Mouse (Mus musculus) heart, embryonic 10.5 days (tissue): ENCODE results near the gene Aldh18a1. TPM values are rescaled to one million over a fixed set of nuclear protein-coding genes. Genes with fewer than 3 reads are reported as not detected.

Experiments
- DNase-seq: peaks from one replicate; pipeline ENCODE4 v3.0.0-alpha.2; 2017; ENCODE audit warnings: low spot score
- H3K27ac ChIP-seq: fragments of 300-500 bp; sonication (generic); 2 replicates; pipeline ENCODE4 v1.5.1; 2016; ENCODE audit warnings: mild to moderate bottlenecking
- H3K27me3 ChIP-seq: fragments of 300-500 bp; sonication (generic); 2 replicates; pipeline ENCODE4 v1.6.1; 2016; ENCODE audit warnings: mild to moderate bottlenecking; ENCODE audit not compliant: poor library complexity, insufficient read depth, severe bottlenecking
- H3K36me3 ChIP-seq: fragments of 300-500 bp; sonication (generic); 2 replicates; pipeline ENCODE4 v1.6.1; 2016; ENCODE audit warnings: mild to moderate bottlenecking, moderate library complexity
- H3K4me1 ChIP-seq: fragments of 300-500 bp; sonication (generic); 2 replicates; pipeline ENCODE4 v1.6.1; 2016; ENCODE audit warnings: mild to moderate bottlenecking
- H3K4me3 ChIP-seq: fragments of 300-500 bp; sonication (generic); 2 replicates; pipeline ENCODE4 v1.5.1; 2016; ENCODE audit warnings: mild to moderate bottlenecking, moderate library complexity
- H3K9me3 ChIP-seq: fragments of 300-500 bp; sonication (generic); 2 replicates; pipeline ENCODE4 v1.6.1; 2016; ENCODE audit warnings: mild to moderate bottlenecking, moderate library complexity
- WGBS: fragments of 180-500 bp; shearing (Covaris S2); methylation state at CpG from one replicate; pipeline ENCODE4 v1.1.7; 2016; 5-methylcytosine and 5-hydroxymethylcytosine counted together
- polyA plus RNA-seq: library from polyadenylated mRNA; unstranded; fragments of >200 nt; fragmentation: Nextera tagmentation; extraction: Ambion mirVana; gene quantifications from 2 replicates; pipeline ENCODE4 v1.2.1, GENCODE M21; 2016

The Aldh18a1 gene
- polyA plus RNA-seq, 1 experiment from 2014 or later = 66.2 TPM

GRCm38 (mm10) chr19:40544856-40545255 is 43.4 kb downstream of the Aldh18a1 start:
- DNase-seq = peak; percentile 83
- Histone ChIP-seq H3K4me3 (no peak overlapping the region), H3K27me3 (peaks cover 5% of the 10 kb centered on the region; the same call in 1 of the 2 replicates), H3K36me3 (0 out of 2 replicates have a peak, but pooled peaks cover 2% of the 10 kb centered on the region), H3K4me1 (peaks cover 14% of the 10 kb centered on the region), H3K27ac (no peak overlapping the region), H3K9me3 (no peaks in the 10 kb centered on the region)
- WGBS = 8% methylated on average over 3 of the region's 3 CpGs

DNA sequence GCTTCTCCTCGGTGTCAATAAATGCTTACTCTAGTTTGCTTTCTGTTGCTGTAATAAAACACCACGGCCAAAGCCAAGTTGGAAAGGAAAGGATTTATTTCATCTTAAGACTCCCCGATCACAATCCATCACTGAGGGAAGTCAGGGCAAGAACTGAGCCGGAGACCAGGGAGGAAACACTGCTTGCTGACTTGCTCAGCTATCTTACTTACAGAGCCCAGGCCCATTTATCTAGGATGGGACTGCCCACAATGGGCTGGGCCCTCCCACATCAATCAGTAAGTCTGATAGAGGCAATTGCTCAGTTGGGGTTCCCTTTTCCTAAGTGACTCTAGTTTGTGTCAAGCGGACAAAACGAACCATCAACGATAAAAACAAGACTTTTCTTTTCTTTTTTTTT is 45.5 kb downstream of the Aldh18a1 start:
- no peaks in the 10 kb centered on the region for H3K9me3 ChIP-seq
- no peaks in the 10 kb centered on the region for H3K4me1 ChIP-seq
- no peak overlapping the region for H3K4me3 ChIP-seq
- 63% methylated on average over 7 of the region's 7 CpGs for WGBS
- H3K27ac ChIP-seq = no peak overlapping the region
- 0 out of 2 replicates have a peak, but pooled peaks cover 2% of the 10 kb centered on the region for H3K36me3 ChIP-seq
- no peak for DNase-seq
- H3K27me3 ChIP-seq = peaks cover 5% of the 10 kb centered on the region; the same call in 1 of the 2 replicates

DNA sequence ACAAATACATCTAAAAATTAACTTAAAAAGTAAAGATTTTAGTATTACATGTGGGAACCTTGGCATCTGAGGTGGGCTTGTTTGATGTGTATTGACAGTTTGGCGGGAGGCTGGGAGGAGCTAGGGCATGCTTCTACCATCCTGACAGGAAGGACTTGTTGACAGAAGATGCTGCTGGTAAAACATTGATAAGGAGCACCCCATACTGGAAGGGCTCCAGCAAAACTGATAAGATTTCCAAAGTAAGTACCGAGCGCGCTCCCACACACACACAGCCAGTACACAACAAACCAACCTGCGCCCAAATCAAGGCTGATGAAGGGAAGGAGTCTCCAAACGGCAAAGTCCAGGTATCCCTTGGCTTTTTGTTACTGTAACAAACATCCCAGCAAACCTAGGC is 51.7 kb downstream of the Aldh18a1 start:
- DNase-seq = no peak
- Histone ChIP-seq H3K27me3 (no peaks in the 10 kb centered on the region), H3K36me3 (0 out of 2 replicates have a peak, but pooled peaks cover 2% of the 10 kb centered on the region), H3K4me1 (peaks cover 12% of the 10 kb centered on the region), H3K9me3 (no peaks in the 10 kb centered on the region), H3K27ac (no peak overlapping the region), H3K4me3 (no peak overlapping the region)
- 22% methylated on average over 6 of the region's 6 CpGs for WGBS

DNA sequence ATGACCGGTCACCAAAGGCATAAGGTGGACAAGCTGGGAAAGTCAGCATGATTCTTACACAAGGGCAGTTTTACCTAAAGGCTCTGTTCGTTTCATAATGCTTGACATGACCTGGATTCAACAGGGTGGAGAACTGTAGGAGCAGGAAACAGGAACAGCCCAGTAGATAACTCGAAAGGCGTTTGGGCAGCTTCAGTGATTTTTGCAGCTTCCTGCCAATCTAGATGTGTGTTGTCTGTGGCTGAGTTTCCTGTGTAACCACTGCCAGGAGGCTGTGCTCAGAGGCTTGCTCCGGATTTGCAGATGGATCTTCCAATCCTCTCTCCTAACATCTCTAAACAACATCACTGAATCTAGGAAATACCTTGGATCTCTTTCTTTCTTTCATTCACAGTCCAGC is 55.7 kb downstream of the Aldh18a1 start:
- H3K4me1 ChIP-seq = peaks cover 12% of the 10 kb centered on the region
- H3K4me3 ChIP-seq = no peak overlapping the region
- no peak overlapping the region for H3K27ac ChIP-seq
- no peak for DNase-seq
- no peaks in the 10 kb centered on the region for H3K27me3 ChIP-seq
- no peaks in the 10 kb centered on the region for H3K36me3 ChIP-seq
- 73% methylated on average over 5 of the region's 5 CpGs for WGBS
- H3K9me3 ChIP-seq = no peaks in the 10 kb centered on the region

- Histone ChIP-seq H3K36me3 (no peaks in the 10 kb centered on the region), H3K27ac (no peak overlapping the region), H3K27me3 (no peaks in the 10 kb centered on the region), H3K4me3 (no peak overlapping the region), H3K9me3 (no peaks in the 10 kb centered on the region), H3K4me1 (no peaks in the 10 kb centered on the region)
- DNase-seq = no peak
- WGBS = 69% methylated on average over 2 of the region's 2 CpGs
Observed at GRCm38 (mm10) chr19:40530323-40530722, 57.9 kb downstream of the Aldh18a1 start.

GRCm38 (mm10) chr19:40528254-40528653 is 60.0 kb downstream of the Aldh18a1 start:
- no peaks in the 10 kb centered on the region for H3K27me3 ChIP-seq
- H3K36me3 ChIP-seq = no peaks in the 10 kb centered on the region
- no peak for DNase-seq
- no peaks in the 10 kb centered on the region for H3K9me3 ChIP-seq
- H3K4me3 ChIP-seq = no peak overlapping the region
- H3K27ac ChIP-seq = no peak overlapping the region
- H3K4me1 ChIP-seq = no peaks in the 10 kb centered on the region

DNA sequence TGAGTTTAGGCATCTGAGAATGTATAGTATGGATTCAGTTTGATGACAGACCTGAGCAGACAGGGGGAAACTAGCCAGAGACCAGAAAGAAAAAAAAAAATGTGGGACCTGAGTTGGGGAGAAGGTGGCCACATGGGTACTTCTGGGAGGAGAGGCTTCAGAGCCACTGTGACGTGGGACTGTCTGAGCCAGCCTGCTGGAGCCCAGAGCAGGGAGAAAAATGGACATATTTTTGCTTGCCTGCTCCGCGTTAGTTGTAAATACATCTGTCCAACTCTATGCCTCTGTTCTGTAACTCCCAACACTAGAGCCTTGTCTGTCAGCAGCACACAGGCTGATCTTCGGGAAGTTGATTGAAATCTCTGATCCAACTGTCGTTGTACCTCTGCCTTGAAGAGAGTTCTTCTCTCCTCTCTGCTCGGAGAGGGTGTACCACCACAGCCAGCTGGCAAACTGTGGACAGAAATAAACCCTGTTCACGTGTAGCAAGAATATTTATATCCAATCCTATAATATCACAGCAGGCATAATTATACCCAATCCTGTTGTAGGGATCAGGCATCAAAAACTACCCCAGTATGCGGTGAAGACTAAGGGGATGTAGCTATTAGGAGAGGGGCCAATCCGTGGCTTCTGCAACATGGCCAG is 61.8 kb downstream of the Aldh18a1 start:
- H3K36me3 ChIP-seq = no peaks in the 10 kb centered on the region
- 67% methylated on average over 9 of the region's 9 CpGs for WGBS
- no peak overlapping the region for H3K27ac ChIP-seq

GRCm38 (mm10) chr19:40523431-40524005 is 64.7 kb downstream of the Aldh18a1 start:
- H3K27ac ChIP-seq = no peak overlapping the region
- no peaks in the 10 kb centered on the region for H3K36me3 ChIP-seq
- 80% methylated on average over 8 of the region's 8 CpGs for WGBS
- H3K4me3 ChIP-seq = no peak overlapping the region
- no peak for DNase-seq
- H3K9me3 ChIP-seq = no peaks in the 10 kb centered on the region
- no peaks in the 10 kb centered on the region for H3K27me3 ChIP-seq
- H3K4me1 ChIP-seq = peaks cover 16% of the 10 kb centered on the region

More for the DNA sequence above, 61.8 kb downstream of the Aldh18a1 start:
- Histone ChIP-seq H3K27me3 (no peaks in the 10 kb centered on the region), H3K4me3 (no peak overlapping the region), H3K4me1 (no peaks in the 10 kb centered on the region), H3K9me3 (no peaks in the 10 kb centered on the region)
- DNase-seq = no peak

DNA sequence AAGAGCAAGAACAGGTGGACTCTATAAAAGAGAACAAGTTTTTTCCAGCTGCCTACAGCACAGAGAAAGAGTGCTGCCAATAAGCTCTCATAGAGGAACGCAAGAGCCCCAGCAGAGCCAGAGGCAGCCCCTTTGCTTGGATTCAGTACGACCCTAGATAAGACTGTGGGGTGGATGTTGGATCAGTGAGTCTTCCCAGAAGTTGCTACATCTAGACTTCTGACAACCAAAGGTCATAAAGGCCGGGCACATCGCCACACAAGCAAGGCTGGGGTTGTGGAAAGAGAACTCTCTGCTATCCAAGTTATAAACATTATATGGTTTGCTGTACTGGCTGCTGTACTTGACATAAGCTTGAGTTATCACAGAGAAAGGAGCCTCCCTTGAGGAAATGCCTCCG is 67.9 kb downstream of the Aldh18a1 start:
- Histone ChIP-seq H3K4me1 (peaks cover 16% of the 10 kb centered on the region), H3K27ac (no peak overlapping the region), H3K36me3 (no peaks in the 10 kb centered on the region), H3K4me3 (no peak overlapping the region), H3K9me3 (no peaks in the 10 kb centered on the region), H3K27me3 (no peaks in the 10 kb centered on the region)
- WGBS = 72% methylated on average over 5 of the region's 5 CpGs
- DNase-seq = no peak

- no peaks in the 10 kb centered on the region for H3K27me3 ChIP-seq
- H3K27ac ChIP-seq = no peak overlapping the region
- H3K9me3 ChIP-seq = no peaks in the 10 kb centered on the region
- 50% methylated on average over 1 of the region's 1 CpGs for WGBS
- H3K4me1 ChIP-seq = peaks cover 16% of the 10 kb centered on the region
- H3K4me3 ChIP-seq = no peak overlapping the region
- H3K36me3 ChIP-seq = no peaks in the 10 kb centered on the region
- DNase-seq = no peak
Observed at GRCm38 (mm10) chr19:40518706-40519105, 69.6 kb downstream of the Aldh18a1 start.

DNA sequence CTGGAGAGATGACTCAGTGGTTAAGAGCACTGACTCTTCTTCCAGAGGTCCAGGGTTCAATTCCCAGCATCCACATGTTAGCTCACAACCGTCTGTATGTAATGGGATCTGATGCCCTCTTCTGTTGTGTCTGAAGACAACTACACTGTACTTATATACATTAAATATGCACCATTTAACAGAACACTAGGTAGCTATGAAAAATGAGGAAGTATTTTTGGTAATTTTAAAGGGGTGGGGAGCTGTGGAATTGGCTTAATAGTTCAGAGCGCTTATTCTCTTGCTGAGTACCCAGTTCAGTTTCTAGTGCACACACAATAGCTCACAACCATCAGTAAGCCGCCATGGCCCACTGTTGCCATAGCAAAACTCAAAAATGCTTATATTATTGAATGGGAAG is 72.7 kb downstream of the Aldh18a1 start:
- H3K27ac ChIP-seq = no peak overlapping the region

DNA sequence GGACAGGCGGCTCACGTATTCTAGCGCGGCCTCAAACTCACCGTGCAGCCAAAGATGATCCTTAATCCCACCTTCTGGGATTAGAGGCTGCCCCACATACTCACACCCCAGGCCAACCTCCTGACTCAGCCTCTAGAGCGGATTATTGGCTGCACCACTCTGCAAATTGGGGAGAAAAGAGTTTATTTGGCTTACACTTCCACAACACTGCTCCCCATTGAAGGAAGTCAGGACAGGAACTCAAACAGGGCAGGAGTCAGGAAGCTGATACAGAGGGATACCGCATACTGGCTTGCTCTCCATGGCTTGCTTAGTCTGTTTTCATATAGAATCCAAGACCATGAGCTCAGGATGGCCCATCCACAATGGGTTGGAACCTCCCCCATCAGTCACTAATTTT is 73.9 kb downstream of the Aldh18a1 start:
- no peaks in the 10 kb centered on the region for H3K36me3 ChIP-seq
- 75% methylated on average over 7 of the region's 7 CpGs for whole genome bisulfite sequencing
- no peak for DNase-seq
- no peak overlapping the region for H3K27ac ChIP-seq
- peaks cover 32% of the 10 kb centered on the region for H3K4me1 ChIP-seq
- no peaks in the 10 kb centered on the region for H3K9me3 ChIP-seq
- no peaks in the 10 kb centered on the region for H3K27me3 ChIP-seq
- H3K4me3 ChIP-seq = no peak overlapping the region

More for the DNA sequence above, 72.7 kb downstream of the Aldh18a1 start:
- Histone ChIP-seq H3K9me3 (no peaks in the 10 kb centered on the region), H3K36me3 (no peaks in the 10 kb centered on the region), H3K4me1 (peaks cover 32% of the 10 kb centered on the region), H3K27me3 (no peaks in the 10 kb centered on the region), H3K4me3 (no peak overlapping the region)
- 92% methylated on average over 3 of the region's 3 CpGs for WGBS
- no peak for DNase-seq

DNA sequence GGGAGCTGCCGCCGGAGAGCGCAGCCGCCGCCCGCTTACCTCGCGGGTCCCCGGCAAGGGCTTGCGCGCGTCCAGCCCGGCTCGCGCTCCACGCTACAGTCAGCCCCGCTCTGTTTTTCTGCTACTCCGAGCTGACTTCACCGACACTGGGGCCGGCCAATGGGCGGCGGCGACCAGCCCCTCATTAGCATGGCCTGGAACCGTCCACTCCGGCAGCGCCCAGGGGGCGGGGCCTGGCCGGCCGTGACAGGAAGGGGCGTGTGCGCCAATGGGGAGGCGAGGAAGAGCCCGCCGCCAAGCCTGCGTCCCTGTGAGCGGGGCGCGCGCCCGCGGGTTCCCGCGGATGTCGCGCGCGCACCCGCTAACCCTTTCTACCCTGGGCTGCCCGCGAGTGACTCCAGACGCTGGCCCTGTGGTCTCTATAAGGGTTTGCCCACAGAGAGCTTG is 74.6 kb downstream of the Aldh18a1 start, which contains the start of gene Sorbs1:
Gene Sorbs1 (minus strand): TSS at position 148 of the 447 bp plus-strand sequence.
- no peaks in the 10 kb centered on the region for H3K27me3 ChIP-seq
- peak within 1 kb of the TSS; percentile 85 for H3K4me3 ChIP-seq
- H3K27ac ChIP-seq = peak within 1 kb of the TSS; percentile 94
- H3K36me3 ChIP-seq = no peaks in the 10 kb centered on the region
- H3K9me3 ChIP-seq = no peaks in the 10 kb centered on the region
- H3K4me1 ChIP-seq = peaks cover 33% of the 10 kb centered on the region
- DNase-seq = peak; percentile 98
- under 1% methylated on average over 51 of the region's 51 CpGs for WGBS
